Mouse (Mus musculus): ENCODE measurements around the gene Bcl7c.

DNA sequence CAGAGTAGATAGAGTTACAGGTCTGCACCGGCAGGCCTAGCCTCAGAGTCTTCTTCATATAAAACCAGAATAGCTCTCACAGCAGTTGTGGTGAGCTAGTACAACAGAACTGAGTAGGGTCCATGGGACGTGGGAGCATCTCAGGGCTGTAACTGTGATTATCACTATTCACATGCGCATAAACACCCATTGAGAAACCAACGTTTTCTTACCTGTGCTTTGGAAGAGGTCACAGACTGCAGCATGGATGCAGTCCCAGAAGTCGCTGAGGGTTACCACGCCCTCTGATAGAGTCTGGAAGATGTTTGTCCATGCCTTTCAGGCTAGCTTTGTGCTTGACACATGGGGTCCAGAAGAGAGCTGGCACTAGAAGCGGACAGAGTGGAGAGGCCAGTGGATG lies 45.0 kb upstream of the Bcl7c start:
- TF ChIP-seq EP300 (IDR thresholded peaks at IDR 0.05; ENCODE audit: low read length) (no peak), BHLHE40 (IDR thresholded peaks at IDR 0.05; ENCODE audit: low read depth, low read length) (no peak), RCOR1 (conservative IDR thresholded peaks at IDR 0.05; ENCODE audit: low read depth, low read length) (no peak), POLR2A (IDR thresholded peaks at IDR 0.05; ENCODE audit: low read depth, low read length) (no peak), MAX (IDR thresholded peaks at IDR 0.05; ENCODE audit: low read length) (no peak), ELF1 (IDR thresholded peaks at IDR 0.05; ENCODE audit: low read depth, low read length) (no peak)
